Mouse (Mus musculus) stomach, embryonic 16.5 days (tissue): Measurements from ENCODE around the gene Eed. TPM values are rescaled to one million over a fixed set of nuclear protein-coding genes. Genes with fewer than 3 reads are reported as not detected.

ENCODE experiments used
- ATAC-seq: fragments of 200-750 bp; cut with Nextera tagmentation; 2 replicates; pipeline ENCODE4 v1.8.0; 2017; ENCODE audit warnings: moderate number of reproducible peaks, moderate TSS enrichment; ENCODE audit not compliant: insufficient read depth, low FRiP score
- H3K27ac ChIP-seq: fragments of 300-500 bp; sonication (generic); 2 replicates; pipeline ENCODE4 v1.5.1; 2014; ENCODE audit warnings: low read length
- H3K27me3 ChIP-seq: fragments of 300-500 bp; sonication (generic); 2 replicates; pipeline ENCODE4 v1.6.1; 2014; ENCODE audit warnings: low read length, control low read depth, mixed read lengths; ENCODE audit not compliant: control insufficient read depth, insufficient read depth
- H3K36me3 ChIP-seq: fragments of 300-500 bp; sonication (generic); 2 replicates; pipeline ENCODE4 v1.6.1; 2014; ENCODE audit warnings: low read length; ENCODE audit not compliant: control insufficient read depth, insufficient read depth
- H3K4me1 ChIP-seq: fragments of 300-500 bp; sonication (generic); 2 replicates; pipeline ENCODE4 v1.6.1; 2014; ENCODE audit warnings: low read length, control low read depth, mixed read lengths; ENCODE audit not compliant: control insufficient read depth, insufficient read depth
- H3K4me2 ChIP-seq: fragments of 300-500 bp; sonication (generic); 2 replicates; pipeline ENCODE4 v1.6.1; 2014; ENCODE audit warnings: low read depth, low read length, mixed read lengths
- H3K4me3 ChIP-seq: fragments of 300-500 bp; sonication (generic); replicated peaks from 2 replicates; pipeline ENCODE4 v1.5.1; 2014; ENCODE audit warnings: mild to moderate bottlenecking, low read length
- H3K9ac ChIP-seq: fragments of 300-500 bp; sonication (generic); 2 replicates; pipeline ENCODE4 v1.6.1; 2014; ENCODE audit warnings: low read length
- H3K9me3 ChIP-seq: fragments of 300-500 bp; sonication (generic); replicated peaks from 2 replicates; pipeline ENCODE4 v1.6.1; 2016; ENCODE audit warnings: low read length, control low read depth; ENCODE audit not compliant: control insufficient read depth
- WGBS: fragments of 180-500 bp; shearing (Covaris S2); extraction: QIAGEN DNeasy Blood & Tissue Kit; methylation state at CpG from one replicate; pipeline ENCODE4 v1.1.7; 2014; 5-methylcytosine and 5-hydroxymethylcytosine counted together
- polyA plus RNA-seq: library from polyadenylated mRNA; unstranded; fragments of >200 nt; fragmentation: Nextera tagmentation; extraction: Ambion mirVana; gene quantifications from 2 replicates; pipeline ENCODE4 v1.2.1, GENCODE M21; 2015

Gene Eed
- polyA plus RNA-seq, 1 experiment from 2014 or later: 51.0 TPM

- Histone ChIP-seq H3K27me3 (no peaks in the 10 kb centered on the region), H3K4me2 (no peak overlapping the region), H3K9me3 (no peaks in the 10 kb centered on the region), H3K4me3 (no peak overlapping the region), H3K4me1 (no peaks in the 10 kb centered on the region), H3K36me3 (peaks cover 15% of the 10 kb centered on the region; the same call in 1 of the 2 replicates), H3K9ac (no peak overlapping the region), H3K27ac (no peak overlapping the region)
- 81% methylated on average over 1 of the region's 1 CpGs for WGBS
- no peak for ATAC-seq
These were observed 14.0 kb downstream of the Eed start for GRCm38 (mm10) chr7:89966771-89967170.

- Histone ChIP-seq H3K4me1 (no peaks in the 10 kb centered on the region), H3K27me3 (no peaks in the 10 kb centered on the region), H3K36me3 (peaks cover 13% of the 10 kb centered on the region), H3K9ac (no peak overlapping the region), H3K4me2 (no peak overlapping the region), H3K27ac (no peak overlapping the region), H3K4me3 (no peak overlapping the region), H3K9me3 (no peaks in the 10 kb centered on the region)
- no peak for ATAC-seq
These were observed 17.6 kb downstream of the Eed start for GRCm38 (mm10) chr7:89963135-89963534.

- ATAC-seq: no peak
- Histone ChIP-seq H3K27ac (no peak overlapping the region), H3K9me3 (no peaks in the 10 kb centered on the region), H3K36me3 (peaks cover 13% of the 10 kb centered on the region), H3K4me1 (no peaks in the 10 kb centered on the region), H3K4me3 (no peak overlapping the region), H3K4me2 (no peak overlapping the region), H3K27me3 (no peaks in the 10 kb centered on the region), H3K9ac (no peak overlapping the region)
- WGBS: 21% methylated on average over 5 of the region's 5 CpGs
These were observed 23.5 kb downstream of the Eed start for GRCm38 (mm10) chr7:89957300-89957699.

- Histone ChIP-seq H3K4me2 (no peak overlapping the region), H3K4me3 (no peak overlapping the region), H3K36me3 (peaks cover 12% of the 10 kb centered on the region; the same call in 1 of the 2 replicates), H3K27me3 (no peaks in the 10 kb centered on the region), H3K9ac (no peak overlapping the region), H3K27ac (no peak overlapping the region), H3K9me3 (no peaks in the 10 kb centered on the region), H3K4me1 (no peaks in the 10 kb centered on the region)
- 71% methylated on average over 5 of the region's 5 CpGs for WGBS
- no peak for ATAC-seq
These were observed 26.5 kb downstream of the Eed start for GRCm38 (mm10) chr7:89954261-89954660.

GRCm38 (mm10) chr7:89949403-89949802 is 31.4 kb downstream of the Eed start:
- Histone ChIP-seq H3K9ac (no peak overlapping the region), H3K27me3 (no peaks in the 10 kb centered on the region), H3K36me3 (peaks cover 4% of the 10 kb centered on the region; the same call in 1 of the 2 replicates), H3K27ac (no peak overlapping the region), H3K4me3 (no peak overlapping the region), H3K4me2 (no peak overlapping the region), H3K9me3 (no peaks in the 10 kb centered on the region), H3K4me1 (no peaks in the 10 kb centered on the region)
- WGBS: 51% methylated on average over 4 of the region's 4 CpGs
- ATAC-seq: no peak

- no peak for ATAC-seq
- Histone ChIP-seq H3K9ac (no peak overlapping the region), H3K27ac (no peak overlapping the region), H3K4me2 (no peak overlapping the region), H3K4me3 (no peak overlapping the region), H3K4me1 (no peaks in the 10 kb centered on the region), H3K36me3 (no peaks in the 10 kb centered on the region), H3K9me3 (no peaks in the 10 kb centered on the region), H3K27me3 (no peaks in the 10 kb centered on the region)
- WGBS: 65% methylated on average over 7 of the region's 7 CpGs
These were observed 32.8 kb downstream of the Eed start for GRCm38 (mm10) chr7:89948026-89948425.

- peak within 1 kb of the TSS; percentile 84 for H3K4me2 ChIP-seq
- H3K4me1 ChIP-seq: peaks cover 8% of the 10 kb centered on the region
- no peaks in the 10 kb centered on the region for H3K36me3 ChIP-seq
- H3K9ac ChIP-seq: peak within 1 kb of the TSS; percentile 79
- H3K9me3 ChIP-seq: no peaks in the 10 kb centered on the region
- peak within 1 kb of the TSS; percentile 75 for H3K27ac ChIP-seq
- peak; percentile 99 for ATAC-seq
- under 1% methylated on average over 45 of the region's 45 CpGs for WGBS
- H3K27me3 ChIP-seq: no peaks in the 10 kb centered on the region
- peak within 1 kb of the TSS; percentile 76 for H3K4me3 ChIP-seq
These were observed 40.0 kb downstream of the Eed start, which contains the start of gene Hikeshi for GRCm38 (mm10) chr7:89940571-89941463. TSS of gene Hikeshi (minus strand) at chr7:89941204.

GRCm38 (mm10) chr7:89939497-89940353 is 41.1 kb downstream of the Eed start:
- Histone ChIP-seq H3K27me3 (no peaks in the 10 kb centered on the region), H3K4me2 (peak overlapping the region; percentile 84), H3K4me3 (peak overlapping the region; percentile 76), H3K9ac (peak overlapping the region; percentile 79), H3K9me3 (no peaks in the 10 kb centered on the region), H3K4me1 (peaks cover 8% of the 10 kb centered on the region), H3K36me3 (no peaks in the 10 kb centered on the region), H3K27ac (no peak overlapping the region)
- WGBS: 46% methylated on average over 15 of the region's 15 CpGs
- ATAC-seq: no peak
